Mouse (Mus musculus) forebrain, embryonic 12.5 days (tissue): ENCODE measurements at regions not wholly inside any gene's neighbourhood (a gene's known extent, or its start where the extent isn't known, plus 50 kb on each side); places are given as distances from the start of the nearest gene placed in this dataset.

ENCODE experiments used
- ATAC-seq: fragments of 200-750 bp; cut with Nextera tagmentation; 2 replicates; pipeline ENCODE4 v1.8.0; 2017; ENCODE audit warnings: moderate TSS enrichment; ENCODE audit not compliant: low FRiP score
- H3K27ac ChIP-seq: fragments of 300-500 bp; sonication (generic); 2 replicates; pipeline ENCODE4 v1.5.1; 2016; ENCODE audit warnings: mild to moderate bottlenecking
- H3K27me3 ChIP-seq: fragments of 300-500 bp; sonication (generic); 2 replicates; pipeline ENCODE4 v1.6.1; 2016; ENCODE audit warnings: mild to moderate bottlenecking
- H3K36me3 ChIP-seq: fragments of 300-500 bp; sonication (generic); replicated peaks from 2 replicates; pipeline ENCODE4 v1.6.1; 2016; ENCODE audit warnings: mild to moderate bottlenecking
- H3K4me1 ChIP-seq: fragments of 300-500 bp; sonication (generic); 2 replicates; pipeline ENCODE4 v1.6.1; 2016
- H3K4me2 ChIP-seq: fragments of 300-500 bp; sonication (generic); 2 replicates; pipeline ENCODE4 v1.6.1; 2016; ENCODE audit warnings: mild to moderate bottlenecking, moderate library complexity
- H3K4me3 ChIP-seq: fragments of 300-500 bp; sonication (generic); replicated peaks from 2 replicates; pipeline ENCODE4 v1.5.1; 2016; ENCODE audit warnings: mild to moderate bottlenecking
- H3K9ac ChIP-seq: fragments of 300-500 bp; sonication (generic); 2 replicates; pipeline ENCODE4 v1.6.1; 2016; ENCODE audit warnings: mild to moderate bottlenecking
- H3K9me3 ChIP-seq: fragments of 300-500 bp; sonication (generic); 2 replicates; pipeline ENCODE4 v1.6.1; 2016
- WGBS: fragments of 180-500 bp; shearing (Covaris S2); methylation state at CpG from one replicate; pipeline ENCODE4 v1.1.7; 2016; 5-methylcytosine and 5-hydroxymethylcytosine counted together

DNA sequence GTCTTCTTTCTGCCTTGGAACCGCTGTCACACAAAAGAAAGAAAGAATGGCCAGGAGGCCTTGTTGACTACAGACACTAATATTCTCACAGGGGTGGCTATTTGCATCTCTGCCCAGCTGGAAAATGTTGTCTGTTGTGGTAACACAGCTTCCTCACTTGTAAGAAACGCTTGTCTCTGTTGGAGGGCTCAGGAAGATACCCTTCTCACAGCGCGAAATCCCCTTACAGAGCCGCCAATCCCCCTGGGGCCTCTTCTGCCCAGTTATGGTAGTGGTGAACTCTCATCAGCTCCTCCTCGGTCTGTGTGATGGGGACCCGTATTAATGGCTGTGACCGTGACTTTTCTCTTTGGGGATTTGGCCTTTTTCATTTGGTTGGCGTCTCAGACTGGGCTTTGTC lies 1022.5 kb downstream of the Adgrl2 start:
- no peak for ATAC-seq
- WGBS = 39% methylated on average over 9 of the region's 9 CpGs
- H3K4me2 ChIP-seq = no peak overlapping the region

DNA sequence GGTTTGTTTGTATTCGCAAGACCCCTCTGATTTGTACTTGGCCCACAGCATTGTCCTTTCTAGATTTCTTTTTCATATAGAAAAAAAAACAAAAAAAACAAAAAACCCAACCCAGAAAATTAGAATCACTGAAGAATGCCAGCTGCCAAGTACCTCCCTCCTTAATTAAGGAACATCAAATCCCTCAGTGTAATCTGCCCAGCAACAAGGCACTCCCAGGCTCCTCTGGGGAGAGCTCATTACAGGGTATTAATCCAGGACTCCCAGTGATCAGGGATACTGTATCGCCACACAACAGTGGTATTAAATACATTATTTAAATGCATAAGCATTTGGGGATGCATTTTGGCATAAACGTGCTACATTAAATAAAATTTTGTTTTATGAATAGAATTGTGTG lies 1023.1 kb downstream of the Adgrl2 start:
- no peaks in the 10 kb centered on the region for H3K9me3 ChIP-seq
- H3K27ac ChIP-seq = no peak overlapping the region
- H3K9ac ChIP-seq = no peak overlapping the region
- WGBS = 55% methylated on average over 3 of the region's 3 CpGs
- no peak overlapping the region for H3K4me2 ChIP-seq
- ATAC-seq = peak; percentile 71; the same call in 1 of the 2 replicates
- no peak overlapping the region for H3K4me3 ChIP-seq
- H3K36me3 ChIP-seq = no peaks in the 10 kb centered on the region
- H3K4me1 ChIP-seq = peaks cover 46% of the 10 kb centered on the region
- H3K27me3 ChIP-seq = no peaks in the 10 kb centered on the region

More for the DNA sequence above, 1022.5 kb downstream of the Adgrl2 start:
- H3K9ac ChIP-seq = no peak overlapping the region
- peaks cover under 1% of the 10 kb centered on the region; the same call in 1 of the 2 replicates for H3K27me3 ChIP-seq
- H3K9me3 ChIP-seq = no peaks in the 10 kb centered on the region
- peaks cover 46% of the 10 kb centered on the region for H3K4me1 ChIP-seq
- H3K4me3 ChIP-seq = no peak overlapping the region
- no peaks in the 10 kb centered on the region for H3K36me3 ChIP-seq
- H3K27ac ChIP-seq = no peak overlapping the region

DNA sequence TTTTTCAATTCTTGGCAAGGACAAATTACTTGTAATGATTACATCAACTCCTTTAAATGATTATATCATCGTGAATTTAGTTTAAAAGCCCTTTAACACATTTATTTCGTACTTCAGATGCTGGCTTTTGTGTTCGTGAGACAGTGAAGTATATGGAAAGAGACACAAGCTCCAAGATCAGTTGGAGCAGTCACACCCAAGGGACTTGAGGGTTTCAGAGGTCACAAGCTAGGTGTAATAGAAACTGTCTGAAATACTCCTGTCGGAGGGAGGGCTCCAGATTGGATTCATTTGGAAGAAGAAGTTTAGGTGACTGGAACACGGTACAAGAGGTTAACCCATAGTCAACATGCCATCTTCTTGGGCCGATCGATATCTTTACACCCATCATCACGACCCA lies 1023.5 kb downstream of the Adgrl2 start:
- no peak for ATAC-seq
- no peak overlapping the region for H3K4me2 ChIP-seq
- no peaks in the 10 kb centered on the region for H3K36me3 ChIP-seq
- no peak overlapping the region for H3K9ac ChIP-seq
- H3K27ac ChIP-seq = no peak overlapping the region
- H3K4me3 ChIP-seq = no peak overlapping the region
- peaks cover 46% of the 10 kb centered on the region for H3K4me1 ChIP-seq
- H3K9me3 ChIP-seq = no peaks in the 10 kb centered on the region
- no peaks in the 10 kb centered on the region for H3K27me3 ChIP-seq
- WGBS = 81% methylated on average over 8 of the region's 8 CpGs

DNA sequence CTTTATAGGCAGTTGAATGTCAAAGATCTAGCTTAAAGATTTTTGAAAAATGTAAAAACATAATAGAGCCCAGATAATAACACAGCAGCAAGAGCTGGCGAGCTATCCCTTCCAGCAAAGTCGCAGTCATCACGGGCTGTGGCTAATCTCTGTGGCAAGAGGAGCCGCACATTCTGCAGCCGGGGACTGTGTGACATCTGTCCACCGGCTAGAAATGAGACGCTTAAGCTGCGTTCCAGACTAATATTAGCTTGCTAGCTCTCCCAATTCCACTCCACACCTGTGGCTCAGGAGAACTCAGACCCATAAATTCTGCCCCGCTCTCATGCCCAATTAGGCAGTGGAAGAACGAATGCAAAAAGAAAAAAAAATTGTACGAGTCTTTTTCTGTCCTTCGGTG lies 1024.0 kb downstream of the Adgrl2 start:
- no peaks in the 10 kb centered on the region for H3K27me3 ChIP-seq
- no peaks in the 10 kb centered on the region for H3K9me3 ChIP-seq
- H3K27ac ChIP-seq = no peak overlapping the region
- no peaks in the 10 kb centered on the region for H3K36me3 ChIP-seq
- no peak; the same call in 1 of the 2 replicates for ATAC-seq
- WGBS = 66% methylated on average over 12 of the region's 12 CpGs
- peaks cover 46% of the 10 kb centered on the region for H3K4me1 ChIP-seq
- no peak overlapping the region for H3K4me2 ChIP-seq
- no peak overlapping the region for H3K9ac ChIP-seq
- H3K4me3 ChIP-seq = no peak overlapping the region

DNA sequence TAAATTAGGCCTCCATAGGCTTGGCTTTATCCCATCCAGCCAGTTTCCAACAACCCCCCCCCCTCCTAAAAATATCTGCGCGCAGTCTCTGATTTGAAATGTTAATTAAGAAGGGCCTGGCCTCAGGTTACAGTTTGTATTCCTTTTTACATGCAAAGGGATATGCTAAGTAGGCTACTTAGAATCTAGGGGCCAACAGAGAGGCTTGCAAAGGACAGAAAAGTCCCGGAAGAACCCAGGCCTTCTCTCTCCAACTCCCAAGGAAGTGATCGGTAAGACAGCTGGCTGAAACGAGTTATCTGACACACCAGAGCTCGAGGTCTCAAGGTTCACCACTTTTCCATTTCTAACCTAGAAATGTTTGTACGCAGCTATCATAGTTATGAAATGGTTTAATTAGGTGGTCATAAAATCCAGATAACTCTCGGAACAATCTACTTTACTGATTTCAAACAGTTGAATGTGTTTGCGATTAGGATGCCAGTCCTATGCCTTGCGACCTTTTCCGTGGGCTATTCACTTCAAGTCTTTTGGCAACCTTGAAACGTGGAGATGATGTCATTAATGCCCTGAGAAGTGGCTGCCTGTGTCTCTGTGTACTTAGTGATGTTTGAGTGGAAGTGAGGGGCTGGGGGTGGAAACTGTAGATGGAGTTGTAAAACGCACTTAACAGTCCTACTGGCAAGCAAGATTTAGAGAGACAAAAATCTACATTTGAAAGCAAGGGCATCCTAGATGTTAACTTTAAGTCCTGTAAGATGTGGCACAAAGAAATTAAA lies 1026.5 kb downstream of the Adgrl2 start:
- peak overlapping the region; percentile 70 for H3K27ac ChIP-seq
- 18% methylated on average over 13 of the region's 13 CpGs for whole genome bisulfite sequencing
- H3K4me3 ChIP-seq = no peak overlapping the region
- H3K36me3 ChIP-seq = no peaks in the 10 kb centered on the region
- no peaks in the 10 kb centered on the region for H3K27me3 ChIP-seq
- peak overlapping the region; percentile 10; the same call in 1 of the 2 replicates for H3K4me2 ChIP-seq
- peak; percentile 71 for ATAC-seq
- H3K9me3 ChIP-seq = no peaks in the 10 kb centered on the region
- no peak overlapping the region for H3K9ac ChIP-seq
- H3K4me1 ChIP-seq = peaks cover 46% of the 10 kb centered on the region

DNA sequence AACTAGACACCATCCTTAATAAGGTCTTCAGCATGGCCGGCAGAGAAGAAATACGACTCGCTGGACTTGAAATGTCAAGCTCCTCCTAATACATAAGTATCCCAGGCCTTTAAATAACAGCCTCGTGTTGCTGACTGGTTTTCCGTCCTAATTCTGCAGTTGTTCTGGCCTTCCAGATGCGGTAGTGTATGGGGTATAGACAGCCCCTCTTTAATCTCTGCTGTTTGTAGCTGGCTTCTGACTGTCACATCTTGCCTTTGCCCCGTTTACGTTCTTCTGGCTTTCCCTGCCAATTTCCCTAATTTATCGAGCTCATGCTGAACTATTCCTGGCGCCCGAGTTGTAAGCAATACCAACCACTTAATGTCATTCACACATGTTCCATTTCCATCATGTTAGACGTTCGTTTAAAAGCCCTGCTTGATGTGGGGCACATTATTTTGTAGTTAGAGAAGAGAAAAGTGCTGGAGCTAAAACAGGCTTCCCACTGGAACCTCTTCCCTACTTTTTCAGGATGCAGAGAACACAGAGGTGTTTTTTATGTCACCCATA lies 1042.2 kb downstream of the Adgrl2 start:
- H3K27ac ChIP-seq = no peak overlapping the region
- H3K9ac ChIP-seq = no peak overlapping the region
- no peak overlapping the region for H3K4me2 ChIP-seq
- ATAC-seq = no peak
- H3K36me3 ChIP-seq = no peaks in the 10 kb centered on the region
- 69% methylated on average over 13 of the region's 13 CpGs for WGBS
- 0 out of 2 replicates have a peak, but pooled peaks cover 3% of the 10 kb centered on the region for H3K9me3 ChIP-seq
- H3K4me3 ChIP-seq = no peak overlapping the region
- no peaks in the 10 kb centered on the region for H3K4me1 ChIP-seq
- no peaks in the 10 kb centered on the region for H3K27me3 ChIP-seq

DNA sequence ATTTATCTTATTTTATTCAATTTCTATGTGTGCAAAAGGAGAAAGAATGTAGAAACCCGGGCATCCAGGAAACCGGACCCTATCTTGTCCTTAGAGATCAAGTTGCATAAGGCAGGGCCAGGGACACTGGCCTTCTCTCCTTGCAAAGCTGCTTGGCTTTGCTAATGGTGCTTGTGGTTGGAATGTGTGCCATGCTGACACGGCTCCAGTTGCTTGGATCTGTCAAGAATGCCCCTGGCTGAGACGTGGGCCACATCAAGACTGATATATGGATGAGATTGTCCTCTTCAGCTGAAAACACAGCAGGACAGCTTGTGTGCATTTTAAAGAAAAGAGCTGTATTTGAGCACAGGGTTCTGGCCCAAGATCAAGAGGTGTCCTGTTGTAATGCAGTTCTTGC lies 1047.0 kb downstream of the Adgrl2 start:
- H3K36me3 ChIP-seq = no peaks in the 10 kb centered on the region
- H3K4me3 ChIP-seq = no peak overlapping the region
- no peaks in the 10 kb centered on the region for H3K27me3 ChIP-seq
- H3K9me3 ChIP-seq = no peaks in the 10 kb centered on the region
- no peaks in the 10 kb centered on the region for H3K4me1 ChIP-seq
- no peak overlapping the region for H3K4me2 ChIP-seq
- 78% methylated on average over 4 of the region's 4 CpGs for WGBS
- no peak overlapping the region for H3K27ac ChIP-seq
- no peak for ATAC-seq
- H3K9ac ChIP-seq = no peak overlapping the region

DNA sequence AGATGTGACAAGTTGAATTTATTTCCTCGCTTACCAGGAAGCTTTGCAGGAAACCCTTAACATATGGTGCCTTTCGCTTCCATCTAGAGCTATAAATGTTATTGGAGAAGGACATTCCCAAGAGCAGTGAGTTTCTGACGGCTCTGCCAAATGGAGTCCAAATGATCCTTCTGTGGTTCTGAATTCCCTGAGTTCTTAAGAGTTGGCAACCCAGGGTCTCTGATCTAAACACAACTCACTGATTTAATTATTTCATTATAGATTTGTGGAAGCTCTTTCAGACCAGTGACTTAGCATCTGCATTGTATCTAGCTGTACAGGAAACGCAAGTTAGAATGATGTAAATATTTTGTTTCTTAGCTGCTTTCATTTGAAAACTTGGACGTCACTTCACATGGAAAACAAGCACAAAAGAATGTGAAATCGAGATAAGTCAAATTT lies 1059.5 kb downstream of the Adgrl2 start:
- Histone ChIP-seq H3K27me3 (no peaks in the 10 kb centered on the region), H3K36me3 (no peaks in the 10 kb centered on the region), H3K4me3 (no peak overlapping the region), H3K4me1 (peaks cover 3% of the 10 kb centered on the region; the same call in 1 of the 2 replicates), H3K27ac (no peak overlapping the region), H3K4me2 (no peak overlapping the region), H3K9me3 (no peaks in the 10 kb centered on the region), H3K9ac (no peak overlapping the region)
- no peak for ATAC-seq
- 81% methylated on average over 6 of the region's 6 CpGs for WGBS

DNA sequence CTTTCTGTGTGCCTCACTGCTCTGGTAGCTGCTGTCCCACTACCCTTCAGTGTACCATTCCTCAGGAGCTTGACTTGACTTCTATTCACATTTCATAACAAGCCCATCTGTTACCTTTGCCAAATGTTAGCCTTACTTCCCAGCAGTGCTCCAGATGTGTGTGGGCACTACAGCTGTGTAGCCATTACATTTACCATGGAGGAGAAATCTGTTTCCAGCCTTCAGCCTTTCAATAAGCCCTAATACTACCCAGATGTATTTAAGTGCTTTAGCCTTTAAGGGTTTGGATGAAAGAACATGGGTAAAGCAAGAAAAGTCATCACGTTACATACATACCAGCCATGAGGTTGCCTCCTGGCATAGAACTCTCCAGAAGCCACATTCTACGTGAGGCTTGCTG lies 1068.0 kb downstream of the Ttll7 start:
- no peak overlapping the region for H3K4me3 ChIP-seq
- no peak overlapping the region for H3K27ac ChIP-seq
- no peaks in the 10 kb centered on the region for H3K27me3 ChIP-seq
- no peaks in the 10 kb centered on the region for H3K4me1 ChIP-seq
- H3K36me3 ChIP-seq = no peaks in the 10 kb centered on the region
- 88% methylated on average over 2 of the region's 2 CpGs for WGBS
- H3K9ac ChIP-seq = no peak overlapping the region
- ATAC-seq = no peak
- H3K4me2 ChIP-seq = no peak overlapping the region
- no peaks in the 10 kb centered on the region for H3K9me3 ChIP-seq

DNA sequence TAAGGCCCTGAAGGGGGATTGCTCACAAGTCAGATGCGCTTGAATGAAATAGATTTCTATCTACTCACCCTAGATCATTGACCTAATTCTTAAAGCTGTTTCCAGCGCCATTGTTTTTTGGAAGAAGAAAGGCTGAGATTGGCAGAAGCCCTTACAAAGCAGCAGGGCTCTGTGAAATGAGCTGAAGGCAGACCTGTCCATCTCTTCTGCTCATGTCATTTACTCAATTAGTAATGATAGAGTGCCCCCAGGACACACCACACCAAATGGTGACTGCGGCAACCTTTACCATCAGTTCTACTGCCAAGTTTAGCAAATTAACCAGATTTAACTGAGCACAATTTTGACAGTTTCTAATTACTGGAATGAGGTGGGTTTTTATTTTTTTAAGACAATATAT lies 1067.5 kb downstream of the Ttll7 start:
- ATAC-seq = no peak
- H3K27me3 ChIP-seq = no peaks in the 10 kb centered on the region
- 74% methylated on average over 3 of the region's 3 CpGs for WGBS
- no peak overlapping the region for H3K4me2 ChIP-seq
- H3K36me3 ChIP-seq = no peaks in the 10 kb centered on the region
- H3K9me3 ChIP-seq = no peaks in the 10 kb centered on the region
- no peak overlapping the region for H3K4me3 ChIP-seq
- no peak overlapping the region for H3K27ac ChIP-seq
- H3K9ac ChIP-seq = no peak overlapping the region
- H3K4me1 ChIP-seq = no peaks in the 10 kb centered on the region

DNA sequence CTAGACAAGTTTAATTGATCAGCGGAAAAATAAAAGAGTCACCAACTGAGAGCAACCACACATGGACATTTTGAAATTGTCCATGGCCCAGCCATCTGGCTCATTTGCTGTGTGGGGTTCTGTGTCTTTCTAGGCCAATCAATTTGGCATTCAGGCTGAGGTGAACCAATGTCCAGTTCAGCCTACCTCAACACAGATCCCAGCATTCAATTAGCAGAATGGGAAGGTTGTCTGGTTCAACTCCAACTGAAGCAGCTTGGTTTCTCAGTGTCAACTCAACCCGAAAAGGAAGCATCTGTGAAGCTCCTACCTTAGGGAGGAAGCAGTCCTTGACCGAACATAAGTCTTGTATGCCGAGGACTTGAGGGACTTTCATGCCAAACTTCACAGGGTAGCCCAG lies 1067.0 kb downstream of the Ttll7 start:
- Histone ChIP-seq H3K4me1 (no peaks in the 10 kb centered on the region), H3K36me3 (no peaks in the 10 kb centered on the region), H3K9ac (no peak overlapping the region), H3K27ac (no peak overlapping the region), H3K27me3 (no peaks in the 10 kb centered on the region), H3K4me2 (no peak overlapping the region), H3K9me3 (no peaks in the 10 kb centered on the region), H3K4me3 (no peak overlapping the region)
- WGBS = 80% methylated on average over 4 of the region's 4 CpGs
- ATAC-seq = no peak

DNA sequence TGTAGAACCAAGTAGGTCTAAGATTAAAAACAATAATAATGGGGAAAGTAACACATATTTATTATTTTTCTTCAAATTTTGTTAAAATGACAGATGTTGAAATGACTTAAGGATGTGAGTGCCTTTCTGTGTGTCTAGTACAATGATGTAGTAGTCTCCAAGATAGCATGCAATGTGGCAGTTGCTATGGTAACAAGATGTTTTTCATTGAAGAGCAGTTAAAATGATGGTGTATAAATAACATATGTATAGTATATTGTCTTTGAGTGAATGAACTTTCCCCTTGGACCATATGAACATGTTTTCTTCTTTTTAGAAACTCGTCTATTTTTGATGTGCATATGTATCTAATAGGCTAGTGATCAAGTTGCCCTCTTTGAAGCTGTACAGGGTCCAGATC lies 1044.6 kb downstream of the Ttll7 start:
- no peaks in the 10 kb centered on the region for H3K9me3 ChIP-seq
- no peaks in the 10 kb centered on the region for H3K4me1 ChIP-seq
- WGBS = 75% methylated on average over 1 of the region's 1 CpGs
- H3K4me3 ChIP-seq = no peak overlapping the region
- H3K27me3 ChIP-seq = no peaks in the 10 kb centered on the region
- no peaks in the 10 kb centered on the region for H3K36me3 ChIP-seq
- H3K9ac ChIP-seq = no peak overlapping the region
- ATAC-seq = no peak
- no peak overlapping the region for H3K4me2 ChIP-seq
- H3K27ac ChIP-seq = no peak overlapping the region

DNA sequence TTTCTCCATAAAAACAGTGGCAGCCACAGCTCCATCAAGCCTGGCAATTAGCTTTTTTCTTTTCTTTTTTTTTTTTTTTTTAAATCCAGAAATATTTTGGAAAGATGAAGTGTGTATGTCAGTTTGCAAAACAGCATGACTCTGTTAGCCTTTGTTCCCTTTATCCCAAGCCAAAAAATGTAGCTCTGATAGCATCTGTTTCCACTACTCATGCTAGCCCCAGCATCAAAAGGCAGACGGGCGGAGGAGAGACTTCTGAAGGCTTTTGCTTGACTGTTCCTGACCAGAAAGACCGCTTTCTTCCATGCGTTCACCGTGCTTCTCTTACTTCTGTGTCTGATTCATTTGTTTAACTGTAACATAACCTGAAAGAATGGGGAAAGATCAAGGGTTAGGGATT lies 1039.5 kb downstream of the Ttll7 start:
- no peak overlapping the region for H3K27ac ChIP-seq
- no peaks in the 10 kb centered on the region for H3K9me3 ChIP-seq
- 74% methylated on average over 5 of the region's 5 CpGs for WGBS
- H3K4me2 ChIP-seq = no peak overlapping the region
- H3K4me3 ChIP-seq = no peak overlapping the region
- H3K36me3 ChIP-seq = no peaks in the 10 kb centered on the region
- H3K27me3 ChIP-seq = no peaks in the 10 kb centered on the region
- H3K4me1 ChIP-seq = no peaks in the 10 kb centered on the region
- ATAC-seq = no peak
- H3K9ac ChIP-seq = no peak overlapping the region
